Mouse (Mus musculus) heart, postnatal 4 days (tissue): ENCODE measurements around the gene Cers3. TPM values are rescaled to one million over a fixed set of nuclear protein-coding genes. Genes with fewer than 3 reads are reported as not detected.

Experiments
- DNase-seq: peaks from one replicate; pipeline ENCODE4 v3.0.0; 2021
- total RNA-seq, 2 experiments: library from RNA; stranded (reverse); gene quantifications; 2 replicates each; pipeline ENCODE4 v1.2.3; 2021

Gene Cers3
- total RNA-seq, 2 experiments from 2014 or later, result 0.38 to 0.55 TPM

DNA sequence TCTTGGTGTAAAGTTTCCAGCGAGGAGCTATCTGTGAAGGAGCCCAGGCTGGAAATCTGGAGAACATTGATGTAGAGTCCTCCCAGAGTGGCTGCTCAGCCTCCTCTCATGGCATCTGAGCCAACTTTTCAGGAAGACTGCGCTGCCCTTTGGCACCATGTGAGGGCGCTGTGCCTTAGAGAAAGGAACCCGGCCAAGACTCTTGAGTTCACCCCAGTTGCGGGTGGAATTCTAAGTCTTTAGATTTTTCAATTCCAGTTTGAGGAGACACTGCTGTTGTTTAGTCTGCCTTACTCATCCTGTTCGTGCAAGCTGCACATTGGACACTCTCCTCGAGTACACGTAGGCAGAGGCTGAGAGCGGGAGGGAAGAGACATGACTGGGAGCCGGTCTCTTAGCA lies 98.7 kb downstream of the Cers3 start:
- peak; percentile 92 for DNase-seq

DNA sequence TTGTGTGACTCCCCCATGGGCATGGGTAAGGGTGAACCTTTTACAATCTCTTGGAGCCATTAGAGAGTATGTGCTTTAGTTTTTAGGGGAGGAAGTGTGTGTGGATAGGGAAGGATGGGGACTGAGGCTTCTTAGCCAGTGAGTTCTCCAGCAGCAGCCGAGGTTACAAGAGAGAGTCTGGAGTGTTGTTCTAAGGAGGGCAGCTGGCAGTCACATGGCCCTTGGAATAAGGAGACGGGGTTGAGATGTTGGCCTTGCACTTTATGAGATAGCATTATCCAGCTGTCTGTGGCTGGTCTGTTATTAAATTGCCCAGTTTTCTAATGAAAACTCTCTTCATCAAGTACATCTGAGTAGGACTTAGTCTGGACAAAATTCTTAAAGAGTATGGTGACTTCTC lies 100.5 kb downstream of the Cers3 start:
- no peak for DNase-seq

DNA sequence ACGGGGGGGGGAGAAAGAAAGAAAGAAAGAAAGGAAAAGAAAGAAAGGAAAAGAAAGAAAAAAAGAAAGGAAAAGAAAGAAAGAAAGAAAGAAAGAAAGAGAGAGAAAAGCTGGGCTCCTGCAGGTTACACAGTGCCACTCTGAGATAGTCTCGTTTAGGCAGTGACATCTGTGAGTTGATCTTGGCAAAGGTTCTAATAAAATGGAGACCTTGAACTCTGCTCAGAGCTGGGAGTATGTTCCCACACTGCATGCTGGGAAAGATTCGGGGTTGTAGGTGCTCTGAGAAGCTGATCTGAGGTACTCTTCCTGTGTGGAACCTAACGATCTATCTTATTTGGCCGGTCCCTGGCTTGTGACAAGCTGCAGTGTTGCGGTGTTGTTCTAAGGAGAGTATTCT lies 103.3 kb downstream of the Cers3 start:
- DNase-seq, result no peak

DNA sequence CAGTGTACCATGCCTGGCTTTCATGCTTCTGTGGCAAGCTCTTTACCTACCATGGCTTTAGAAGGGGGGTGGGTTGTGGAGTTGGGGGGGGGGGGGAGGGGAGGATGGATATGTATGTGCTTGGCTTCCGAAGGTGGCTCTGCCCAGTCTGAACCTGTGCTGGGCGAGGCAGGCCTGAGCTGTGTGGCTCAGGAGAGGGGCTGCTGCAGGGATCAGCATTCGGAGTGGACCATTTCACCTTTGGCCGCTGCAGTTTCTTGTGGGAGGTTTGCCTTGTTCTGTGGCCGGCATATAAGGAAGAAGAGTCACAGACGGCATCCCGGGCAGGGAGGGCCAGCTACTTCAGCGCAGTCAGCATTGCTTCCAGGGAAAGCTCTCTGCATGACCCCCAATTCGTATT lies 104.0 kb downstream of the Cers3 start:
- no peak for DNase-seq

DNA sequence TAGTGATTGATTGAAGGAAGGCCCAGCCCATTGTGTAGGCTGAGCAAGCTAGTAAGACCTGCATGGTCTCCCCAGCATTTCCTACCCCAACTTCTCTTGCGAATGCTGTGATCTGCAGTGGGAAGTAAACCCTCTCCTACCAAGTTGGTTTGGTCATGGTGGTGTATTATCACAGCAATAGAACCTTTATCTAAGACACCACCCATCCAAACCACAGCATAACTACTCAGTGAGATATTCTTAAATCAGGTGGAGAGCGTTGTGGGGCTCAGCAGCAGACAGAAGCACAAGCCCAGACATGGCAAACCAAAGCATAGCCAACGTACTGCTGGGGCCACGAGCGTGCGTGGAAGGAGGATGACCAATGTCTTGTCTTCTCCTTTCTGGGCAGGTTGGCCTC lies 106.0 kb downstream of the Cers3 start:
- DNase-seq, result no peak

DNA sequence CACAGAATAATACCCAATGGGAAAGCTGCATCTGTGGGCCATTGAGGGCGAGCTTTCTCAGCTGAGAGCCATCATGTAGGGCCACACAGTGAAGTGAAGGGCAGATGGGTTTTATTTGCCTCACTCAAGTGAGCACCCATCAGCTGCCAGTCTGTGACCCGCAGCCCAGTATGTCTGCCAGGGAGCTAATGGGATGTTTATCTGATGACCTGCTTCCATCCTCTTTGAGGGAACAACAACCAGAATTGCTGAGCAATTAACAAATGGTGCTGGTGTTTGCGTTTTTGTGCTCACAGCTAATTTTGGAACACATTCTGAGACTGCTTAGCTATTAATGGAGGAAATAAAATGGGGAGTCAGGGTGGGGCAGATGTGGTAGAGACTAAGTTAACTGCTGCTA lies 108.9 kb downstream of the Cers3 start:
- DNase-seq, result no peak

DNA sequence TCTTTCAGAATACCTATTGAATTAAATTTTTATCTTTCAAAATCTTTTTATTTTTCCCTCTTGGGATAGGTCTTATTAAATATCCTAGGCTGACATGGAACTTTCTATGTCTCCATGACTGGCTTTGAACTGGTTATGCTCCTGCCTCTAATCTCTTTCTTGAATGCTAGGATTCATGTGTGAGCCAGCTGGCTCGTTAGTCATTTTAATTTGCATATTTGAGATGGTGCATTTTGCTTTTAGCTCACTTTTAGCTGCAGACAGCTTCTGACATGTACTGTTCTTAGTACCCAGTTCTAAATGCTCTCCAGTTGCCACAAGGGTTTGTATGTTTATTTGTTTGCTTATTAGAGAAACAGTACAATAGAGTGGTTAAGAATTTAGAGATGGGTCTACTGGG lies 114.3 kb downstream of the Cers3 start:
- no peak for DNase-seq

DNA sequence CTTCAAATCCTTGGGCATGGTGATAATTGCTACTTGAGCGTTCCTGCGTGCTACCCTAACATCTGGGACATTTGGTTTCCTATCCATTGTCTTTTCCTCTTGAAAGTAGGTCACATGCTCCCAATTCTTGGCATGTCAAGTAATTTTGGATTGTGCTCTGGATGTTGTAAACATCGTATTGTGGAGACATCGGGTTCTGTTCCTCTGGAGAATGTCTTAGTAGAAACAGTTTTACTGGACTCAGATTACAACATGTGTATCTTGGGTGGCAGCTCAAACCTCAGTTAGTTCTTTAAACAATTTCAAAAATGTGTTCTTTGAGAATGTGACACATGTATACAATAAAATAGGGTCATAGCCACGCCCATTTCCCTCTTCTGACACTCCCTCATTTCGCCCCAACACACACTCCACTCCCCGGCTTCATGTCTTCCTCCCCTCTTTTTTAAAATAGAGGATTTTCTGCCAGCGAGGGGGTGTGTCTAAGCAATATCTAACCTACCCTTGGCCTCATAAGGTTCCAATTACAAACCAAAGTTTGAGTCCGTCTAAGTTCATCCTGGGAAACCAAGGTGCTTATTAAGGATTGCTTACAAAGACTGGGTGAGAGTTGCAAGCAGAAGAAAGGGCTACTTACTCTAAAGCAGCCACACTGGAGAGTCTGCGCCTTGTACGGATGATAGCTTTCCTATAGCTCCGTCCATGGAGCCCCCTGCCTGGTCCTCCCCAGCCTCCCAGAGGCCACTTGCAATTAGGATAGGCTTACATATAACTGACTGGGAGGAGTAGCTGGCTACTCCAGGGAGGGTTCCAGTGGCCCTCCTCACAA lies 115.2 kb downstream of the Cers3 start:
- no peak for DNase-seq

DNA sequence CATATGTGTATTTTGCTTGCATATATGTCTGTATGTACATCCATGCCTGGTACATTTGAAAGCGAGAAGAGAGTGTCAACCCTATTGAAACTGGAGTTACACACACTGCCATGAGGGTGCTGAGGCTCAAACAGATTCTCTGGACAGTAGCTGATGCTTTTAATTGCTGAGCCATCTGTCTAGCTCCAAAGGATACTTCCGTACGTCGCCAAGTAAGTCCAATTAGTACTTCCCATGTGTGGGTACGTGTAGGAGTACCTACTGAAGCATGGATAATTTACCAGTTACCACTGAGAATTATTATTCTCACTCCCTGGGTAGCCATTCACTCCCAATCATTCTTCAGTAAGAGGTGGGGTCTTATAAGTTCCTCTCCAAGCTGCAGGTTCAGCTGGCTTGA lies 115.9 kb downstream of the Cers3 start:
- no peak for DNase-seq

DNA sequence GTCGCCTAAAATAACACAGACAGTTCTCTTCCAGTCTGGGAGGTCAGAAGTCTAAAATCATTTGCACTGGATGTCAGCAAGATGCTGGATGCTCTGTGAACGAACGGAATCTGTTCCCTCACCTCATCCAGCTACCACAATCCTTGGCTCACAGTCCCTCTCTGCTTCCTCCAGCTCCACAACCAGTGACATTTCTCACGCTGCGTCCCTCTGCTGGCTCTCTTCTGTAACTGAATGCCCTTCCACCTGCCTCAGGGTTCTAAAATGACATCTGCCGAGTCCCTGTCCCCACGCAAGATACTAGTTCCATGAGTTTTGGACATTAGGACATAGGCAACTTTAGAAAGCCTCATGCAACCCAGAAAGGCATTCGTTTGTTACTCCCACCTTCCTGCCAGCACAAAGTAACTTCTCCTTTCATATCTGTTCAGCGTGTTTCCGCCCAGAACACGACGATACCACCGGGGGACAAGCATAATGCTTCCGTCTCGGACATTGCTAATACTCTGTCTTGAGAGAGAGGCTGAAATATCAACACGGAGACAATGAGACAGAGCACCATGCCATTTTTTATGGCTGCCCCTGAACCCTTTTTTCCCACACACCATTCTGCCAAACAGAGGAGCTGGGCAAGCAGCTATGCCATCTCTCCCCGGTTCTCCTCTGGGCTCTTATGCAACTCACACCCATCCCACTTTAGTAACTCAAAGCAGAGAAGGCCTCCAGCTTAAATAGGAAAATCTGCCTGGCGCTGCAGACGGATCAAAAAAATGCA lies 123.8 kb downstream of the Cers3 start:
- DNase-seq, result peak; percentile 16

DNA sequence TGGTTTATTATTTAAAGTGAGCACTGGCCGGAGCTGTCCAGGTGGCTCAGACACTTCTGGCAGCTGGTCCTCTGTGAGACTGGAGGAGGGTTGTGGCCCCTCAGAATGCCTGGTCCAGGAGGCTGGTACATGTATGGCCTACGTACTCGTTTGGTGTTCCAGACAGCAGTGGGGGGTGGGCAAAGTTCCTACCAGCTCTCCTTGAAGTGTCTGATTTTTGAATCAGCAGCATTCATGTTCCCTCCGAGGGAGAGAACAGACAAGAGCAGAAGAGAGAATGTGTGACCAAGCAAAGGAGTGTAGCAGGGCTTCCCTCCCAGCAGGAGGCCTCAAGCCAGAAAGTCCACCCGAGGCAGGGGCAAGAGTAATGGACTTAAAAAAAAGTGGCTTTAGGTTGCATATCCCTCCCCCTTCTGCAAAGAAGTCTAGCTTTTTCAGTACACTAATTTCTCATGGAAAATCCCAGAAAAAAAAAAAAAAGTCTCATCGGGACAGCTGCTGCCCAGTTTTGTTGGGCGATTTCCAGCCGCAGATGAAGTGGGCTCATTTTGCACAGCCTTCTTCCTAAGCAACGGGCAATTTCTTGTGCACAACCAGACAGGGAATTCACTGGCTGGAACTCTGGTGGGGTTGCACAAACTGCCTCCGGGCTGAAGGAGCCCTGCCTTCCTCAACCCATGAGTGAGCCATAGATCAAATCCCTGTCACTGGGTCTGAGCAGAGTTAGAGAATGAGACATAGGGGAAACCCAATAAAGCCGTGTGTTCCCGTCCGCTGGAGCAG lies 124.6 kb downstream of the Cers3 start:
- peak; percentile 20 for DNase-seq

DNA sequence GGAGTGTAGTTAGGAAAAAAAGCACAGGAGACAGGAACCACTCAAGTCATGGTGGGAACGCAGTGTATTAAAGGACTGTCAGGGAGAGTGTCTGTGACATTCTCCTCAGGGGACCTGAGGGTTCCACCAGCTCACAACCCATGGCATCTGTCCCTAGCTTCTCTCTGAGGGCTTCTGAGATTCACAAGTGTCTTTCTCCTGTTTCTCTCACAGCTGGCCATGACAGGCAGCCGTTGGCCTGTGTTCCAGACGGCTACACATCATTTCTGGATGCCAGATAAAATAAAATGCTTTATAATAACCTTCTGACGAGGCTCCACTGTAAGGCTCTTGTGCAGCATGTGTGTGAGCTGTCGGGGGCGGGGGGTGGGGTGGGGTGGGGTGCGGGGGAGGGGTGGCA lies 128.2 kb downstream of the Cers3 start:
- DNase-seq, result peak; percentile 30

DNA sequence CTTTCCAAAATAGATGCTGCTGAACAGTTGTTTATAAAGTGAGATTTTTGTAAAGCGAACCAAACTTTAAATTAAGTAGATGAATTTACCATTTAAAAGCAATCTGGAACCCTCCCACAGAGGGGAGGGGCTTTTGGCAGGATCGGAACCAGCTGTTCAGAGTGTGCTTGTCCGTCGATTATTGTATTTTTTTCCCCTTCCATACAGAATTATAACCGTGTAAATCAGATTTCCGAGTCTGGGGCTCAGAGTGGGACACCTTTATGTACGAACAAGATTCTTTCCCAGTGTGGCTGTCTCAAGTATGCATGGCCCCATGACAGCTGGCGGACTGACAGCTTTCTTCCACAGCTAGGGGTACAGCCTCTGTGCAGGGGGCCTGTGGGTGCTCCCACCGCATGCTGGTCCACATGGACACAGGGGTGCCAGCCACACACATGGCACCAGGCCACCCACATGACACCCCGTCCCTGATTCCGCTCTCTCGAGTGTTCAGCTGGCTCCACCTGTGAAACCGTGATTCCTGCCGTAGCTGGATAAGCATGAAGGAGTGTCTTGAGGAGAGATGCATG lies 128.7 kb downstream of the Cers3 start:
- peak; percentile 25 for DNase-seq

DNA sequence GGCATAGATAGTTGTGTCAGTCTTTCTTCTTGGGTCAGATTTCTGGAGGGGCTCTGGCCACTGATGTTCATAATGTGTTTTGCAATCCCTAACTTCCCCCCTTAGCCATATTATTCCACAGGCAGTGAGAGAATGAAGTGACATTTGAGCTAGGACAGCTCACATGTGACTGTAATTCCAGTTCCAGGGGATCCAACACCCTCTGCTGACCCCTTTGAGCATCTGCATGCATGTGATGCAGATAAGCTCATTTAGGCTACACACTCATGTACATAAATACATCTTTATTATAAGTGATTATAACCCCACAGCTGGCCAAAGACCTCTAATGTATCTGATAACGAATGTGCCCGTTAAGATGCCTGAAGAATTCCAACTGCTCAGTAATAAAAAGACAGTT lies 129.9 kb downstream of the Cers3 start:
- DNase-seq, result no peak

Other genes with a start within 250 kb of the Cers3 start
- 10 to 100 TPM in 1 of 2 experiments, 1 to 10 TPM in 1; 9.9 to 13.7 TPM for gene Asb7, start 53.9 kb upstream of the Cers3 start, total RNA-seq
- 1 to 10 TPM; 5.6 to 6.1 TPM for gene Lins1, start 53.6 kb upstream of the Cers3 start, total RNA-seq
- gene Adamts17, start 96.2 kb downstream of the Cers3 start, total RNA-seq, result 10 to 100 TPM; 14.4 to 18.2 TPM